Mouse (Mus musculus) gastrocnemius, postnatal 10 days (tissue): ENCODE data around the gene Zfp174. TPM values are rescaled to one million over a fixed set of nuclear protein-coding genes. Genes with fewer than 3 reads are reported as not detected.

Experiments
- DNase-seq: peaks from one replicate; pipeline ENCODE4 v3.0.0; 2021; ENCODE audit warnings: mixed read lengths
- total RNA-seq, 2 experiments: library from RNA; stranded (reverse); gene quantifications; 2 replicates each; pipeline ENCODE4 v1.2.3; 2021

Gene Zfp174
- total RNA-seq, 2 experiments from 2014 or later = 1.2 to 1.6 TPM

- DNase-seq = peak; percentile 95
Measured at GRCm38 (mm10) chr16:3884201-3885064, 37.4 kb downstream of the Zfp174 start, which contains the start of the genes Zfp597 and Gm20695. TSS of gene Zfp597 (minus strand) at chr16:3884561. TSS of gene Gm20695 (plus strand) at chr16:3884648.

DNA sequence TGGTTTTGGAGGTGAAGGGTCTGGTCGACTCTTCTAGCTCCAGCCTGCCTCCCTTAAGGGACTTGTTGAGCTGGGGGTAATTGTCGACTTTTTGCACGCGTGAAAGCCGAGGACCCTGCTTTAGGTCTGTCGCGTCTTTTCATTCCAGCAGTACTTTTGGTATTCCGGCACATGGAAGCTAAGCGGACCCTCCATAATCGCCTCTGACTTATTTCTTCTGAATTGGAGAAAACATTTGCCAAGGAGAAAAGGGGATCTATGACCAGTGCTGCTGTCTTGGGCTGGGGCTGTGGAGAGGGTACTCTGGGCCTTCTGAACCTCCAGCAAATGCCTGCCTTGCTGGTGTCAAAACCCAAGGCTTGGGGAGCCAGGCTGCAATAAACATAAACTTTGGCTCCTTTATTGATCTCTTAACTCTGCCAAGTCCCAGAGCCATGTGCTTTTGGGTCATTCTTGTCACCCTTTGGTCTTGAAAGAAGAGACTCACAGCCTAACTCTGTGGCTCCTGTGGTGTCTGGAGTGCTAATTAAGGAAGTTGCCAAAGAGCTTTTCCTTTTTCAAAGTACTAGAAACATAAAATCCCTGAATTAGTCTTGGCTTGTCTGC is 38.1 kb downstream of the Zfp174 start:
- DNase-seq = no peak

DNA sequence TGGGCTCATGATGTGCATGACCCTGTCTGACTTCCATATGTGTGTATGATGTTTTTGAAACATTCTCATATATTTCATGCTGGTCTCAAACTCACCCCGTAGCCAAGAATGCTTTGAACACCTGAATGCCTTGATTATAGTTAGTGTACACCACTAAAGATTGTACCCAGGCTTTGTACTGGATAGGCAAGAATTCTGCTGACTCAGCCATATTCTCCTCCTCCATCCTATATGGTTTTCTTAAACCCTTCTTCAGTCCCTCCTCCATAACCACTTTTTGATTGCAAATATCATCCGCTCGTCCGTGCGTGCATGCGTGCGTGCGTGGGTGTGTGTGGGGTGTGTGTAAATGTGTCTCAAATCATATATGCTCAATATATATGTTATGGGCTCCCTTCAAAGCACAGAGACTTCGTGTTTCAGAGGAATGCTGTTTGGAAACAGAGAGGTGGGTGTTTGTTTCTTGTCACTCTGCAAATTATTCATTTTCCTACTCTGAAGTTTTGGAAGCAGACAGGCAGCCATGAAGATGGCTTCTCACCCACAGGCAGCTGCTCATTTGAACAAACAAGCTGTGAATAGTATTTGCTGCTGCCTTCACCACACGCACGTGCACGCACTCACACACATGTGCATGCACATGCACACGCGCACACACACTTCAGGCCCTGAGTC is 44.7 kb downstream of the Zfp174 start:
- no peak for DNase-seq

GRCm38 (mm10) chr16:3893739-3894138 is 46.7 kb downstream of the Zfp174 start:
- no peak for DNase-seq

- DNase-seq = no peak
Measured at GRCm38 (mm10) chr16:3895173-3895792, 48.2 kb downstream of the Zfp174 start.

GRCm38 (mm10) chr16:3896046-3896445 is 49.0 kb downstream of the Zfp174 start:
- DNase-seq = no peak

- no peak for DNase-seq
Measured at GRCm38 (mm10) chr16:3896553-3896952, 49.5 kb downstream of the Zfp174 start.

- DNase-seq = no peak
Measured at GRCm38 (mm10) chr16:3907471-3907870, 60.4 kb downstream of the Zfp174 start.

Other genes with a start within 250 kb of the Zfp174 start
- not detected for gene Mefv, start 129.2 kb upstream of the Zfp174 start, total RNA-seq
- 10 to 100 TPM in 1 of 2 experiments, 1 to 10 TPM in 1; 9.2 to 11.9 TPM for gene Zfp263, start 103.2 kb upstream of the Zfp174 start, total RNA-seq
- gene Olfr15, start 16.4 kb upstream of the Zfp174 start, total RNA-seq = not detected
- 10 to 100 TPM; 31.5 to 34.3 TPM for gene Naa60, start 25.1 kb downstream of the Zfp174 start, total RNA-seq
- 1 to 10 TPM; 7.0 to 8.9 TPM for gene Zfp597, start 37.3 kb downstream of the Zfp174 start, total RNA-seq
- 1 to 10 TPM in 1 of 2 experiments, under 1 TPM in 1; 0.61 to 1.0 TPM for gene Gm20695, start 37.4 kb downstream of the Zfp174 start, total RNA-seq
- gene 1700037C18Rik, start 61.4 kb downstream of the Zfp174 start, total RNA-seq = 1 to 10 TPM; 1.3 to 2.7 TPM
- 1 to 10 TPM; 6.8 to 7.7 TPM for gene Cluap1, start 61.5 kb downstream of the Zfp174 start, total RNA-seq
- 1 to 10 TPM; 4.3 to 5.1 TPM for gene Nlrc3, start 129.4 kb downstream of the Zfp174 start, total RNA-seq
- gene Slx4, start 156.5 kb downstream of the Zfp174 start, total RNA-seq = 10 to 100 TPM; 10.2 to 15.7 TPM
- gene Dnase1, start 189.7 kb downstream of the Zfp174 start, total RNA-seq = not detected
- gene Trap1, start 230.6 kb downstream of the Zfp174 start, total RNA-seq = 10 to 100 TPM; 77.6 to 85.0 TPM